Mouse (Mus musculus) erythroid progenitor cell, adult 5-6 weeks (primary cell): ENCODE measurements around the gene Dync1li1. TPM values are rescaled to one million over a fixed set of nuclear protein-coding genes. Genes with fewer than 3 reads are reported as not detected.
"Not testable (repeated sequence)": the region's sequence is repeated elsewhere in the genome, so short reads cannot be mapped to it uniquely, and the experiment has no call there.

ENCODE experiments used
- ATAC-seq: replicated peaks from 2 replicates; pipeline ENCODE4 v1.8.0; 2016; ENCODE audit warnings: moderate number of reproducible peaks, mild to moderate bottlenecking, moderate TSS enrichment, inconsistent platforms; ENCODE audit not compliant: poor library complexity, low FRiP score, severe bottlenecking
- total RNA-seq, 2 experiments: library from RNA; stranded (forward) in 1 of 2; stranded (reverse) in 1 of 2; fragments of 150-400 nt in 1 of 2; fragments of 186-747, 209-891 nt in 1 of 2; gene quantifications; 2 replicates each; pipeline versions ENCODE4 v1.2.3 to v1.2.4; 2015 to 2017; ENCODE audit warnings: low replicate concordance in 2 of 2

Dync1li1 gene
- total RNA-seq, 2 experiments from 2014 or later = 23.9 to 42.3 TPM

DNA sequence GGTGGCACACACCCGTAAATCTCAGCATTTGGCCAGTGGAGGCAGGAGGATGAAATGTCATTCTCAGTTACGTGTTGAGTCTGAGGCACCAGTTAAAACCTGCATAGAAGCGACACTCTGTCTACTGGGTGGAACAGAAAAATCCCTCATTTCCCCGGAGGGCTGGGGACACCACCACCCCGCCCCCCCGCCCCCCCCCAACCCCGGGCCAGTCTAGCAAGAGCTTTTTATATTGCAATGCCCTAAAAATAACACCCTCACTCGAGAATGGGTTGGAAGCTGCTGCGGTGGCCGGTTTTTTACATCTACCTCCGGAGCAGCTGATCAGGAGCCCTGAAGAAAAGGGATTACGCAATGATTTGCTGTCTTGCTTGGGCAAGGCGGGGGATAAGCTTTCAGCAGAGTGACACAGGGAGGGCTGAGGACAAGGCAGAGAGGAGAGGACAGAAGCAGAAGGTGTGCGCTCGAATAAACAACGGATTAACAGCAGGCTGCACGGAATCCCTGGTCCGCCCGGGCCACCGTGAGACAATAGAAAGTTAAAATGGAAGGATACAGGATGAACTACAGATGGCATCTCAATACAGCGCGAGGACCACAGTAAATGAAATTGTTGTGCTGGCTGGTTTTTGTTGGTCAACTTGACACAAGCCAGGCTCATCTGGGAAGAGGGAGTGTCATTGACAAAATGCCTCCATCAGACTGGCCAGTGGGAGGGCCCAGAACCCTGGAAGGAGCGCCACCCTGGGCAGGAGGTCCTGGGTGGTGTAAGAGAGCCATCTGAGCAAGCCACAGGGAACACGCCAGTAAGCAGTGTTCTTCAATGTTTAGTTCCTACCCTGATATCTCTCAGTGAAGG, 15.7 kb upstream of the Dync1li1 start:
- no peak for ATAC-seq

- no peak for ATAC-seq
Measured at GRCm38 (mm10) chr9:114673626-114674025, 15.0 kb upstream of the Dync1li1 start.

GRCm38 (mm10) chr9:114678576-114678975, 10.0 kb upstream of the Dync1li1 start:
- ATAC-seq = no peak

DNA sequence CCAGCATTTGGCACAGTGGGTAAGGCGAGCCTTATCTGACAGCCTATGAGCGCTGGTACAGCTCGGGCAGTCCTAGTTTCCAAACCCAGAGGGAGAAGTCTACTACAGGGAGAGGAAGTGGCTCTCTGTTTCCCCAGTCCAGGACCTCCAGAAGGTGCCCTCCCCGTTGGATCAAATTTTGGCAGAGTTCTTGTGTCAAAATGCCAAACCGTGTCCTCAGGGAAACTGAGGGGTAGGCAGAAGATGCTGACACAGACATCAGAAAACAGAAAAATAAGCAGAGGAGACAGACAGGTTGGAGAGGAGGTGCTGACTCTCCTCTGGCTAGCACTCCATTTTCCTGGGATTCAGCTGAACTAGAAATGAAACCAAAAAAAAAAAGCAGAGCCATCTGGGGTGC, 8.6 kb upstream of the Dync1li1 start:
- ATAC-seq = no peak

GRCm38 (mm10) chr9:114680531-114680930, 8.1 kb upstream of the Dync1li1 start:
- ATAC-seq = no peak

- ATAC-seq = no peak
Measured at GRCm38 (mm10) chr9:114682193-114682592, 6.4 kb upstream of the Dync1li1 start.

DNA sequence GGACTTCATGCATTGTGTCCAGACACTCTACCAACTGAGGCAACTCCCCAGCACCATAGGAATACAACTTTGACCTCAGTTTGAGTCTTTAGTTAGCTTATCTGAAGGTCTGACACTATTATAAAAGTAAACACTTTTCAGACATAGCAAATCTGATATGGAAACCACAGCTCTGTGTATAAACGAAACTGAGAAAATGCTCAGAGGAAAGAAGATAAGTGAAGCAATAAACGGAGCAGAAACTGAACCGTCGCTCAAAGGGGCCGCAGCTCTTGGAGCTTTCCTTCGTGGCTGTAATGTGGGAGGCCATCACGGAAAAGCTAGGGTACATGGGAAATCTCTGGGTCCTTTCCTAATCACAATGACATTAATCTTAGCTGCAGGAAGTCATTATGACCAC, 2.3 kb upstream of the Dync1li1 start:
- ATAC-seq = no peak

GRCm38 (mm10) chr9:114687639-114688038, 951 bp upstream of the Dync1li1 start:
- ATAC-seq = no peak

- ATAC-seq = peak; percentile 78
Measured at GRCm38 (mm10) chr9:114688953-114689407, 390 bp downstream of the Dync1li1 start.

GRCm38 (mm10) chr9:114690119-114690601, 1.6 kb downstream of the Dync1li1 start:
- ATAC-seq = no peak

DNA sequence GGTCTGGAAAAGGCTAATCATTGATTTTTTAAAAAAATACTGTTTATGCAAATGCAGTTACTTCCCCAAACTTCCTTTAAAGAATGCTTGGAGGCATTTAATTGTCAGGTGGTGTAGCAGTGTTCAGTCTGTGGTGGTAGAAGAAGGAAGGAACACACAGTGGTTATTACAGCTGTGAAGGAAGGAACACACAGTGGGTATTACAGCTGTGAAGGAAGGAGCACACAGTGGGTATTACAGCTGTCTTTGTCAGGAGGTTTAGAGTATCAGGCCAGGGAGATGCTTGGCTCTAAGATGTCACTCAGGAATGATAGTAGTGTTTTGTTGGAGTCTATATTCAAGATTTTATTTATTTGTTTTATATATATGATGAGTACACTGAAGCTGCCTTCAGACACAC, 2.5 kb downstream of the Dync1li1 start:
- no peak for ATAC-seq

DNA sequence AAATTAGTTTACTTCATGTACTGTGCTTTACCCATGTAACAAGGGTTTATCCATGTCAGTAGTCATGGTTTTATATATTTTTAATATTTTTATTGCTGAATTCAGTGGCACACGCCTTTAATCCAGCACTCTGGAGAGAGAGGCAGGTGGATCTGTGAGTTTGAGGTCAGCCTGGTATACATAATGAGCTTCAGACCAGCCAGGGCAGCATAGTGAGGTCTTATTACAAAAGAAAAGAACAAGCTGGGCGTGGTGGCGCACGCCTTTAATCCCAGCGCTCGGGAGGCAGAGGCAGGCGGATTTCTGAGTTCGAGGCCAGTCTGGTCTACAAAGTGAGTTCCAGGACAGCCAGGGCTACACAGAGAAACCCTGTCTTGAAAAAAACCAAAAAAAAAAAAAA, 7.1 kb downstream of the Dync1li1 start:
- ATAC-seq = not testable (repeated sequence)

DNA sequence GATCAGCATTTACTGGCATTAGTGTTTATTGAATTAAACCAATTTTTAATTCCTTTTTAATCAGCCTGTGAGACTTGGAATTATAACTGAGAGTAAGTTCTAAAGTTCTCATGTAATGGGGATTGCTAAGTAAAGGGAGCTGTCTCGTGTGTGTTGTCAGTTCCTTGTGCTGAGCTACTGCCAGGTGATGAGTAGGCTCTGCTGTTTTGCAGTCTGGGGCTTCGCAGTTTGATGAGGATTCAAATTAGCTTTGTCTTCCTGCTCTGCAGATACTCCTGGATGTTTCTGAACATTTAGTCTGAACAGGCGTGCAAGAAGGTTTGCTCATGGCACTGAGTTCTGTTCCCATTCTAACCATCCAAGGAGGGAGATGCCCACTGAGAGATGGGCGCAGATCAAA, 8.5 kb downstream of the Dync1li1 start:
- ATAC-seq = no peak

GRCm38 (mm10) chr9:114697926-114698325, 9.3 kb downstream of the Dync1li1 start:
- ATAC-seq = no peak

DNA sequence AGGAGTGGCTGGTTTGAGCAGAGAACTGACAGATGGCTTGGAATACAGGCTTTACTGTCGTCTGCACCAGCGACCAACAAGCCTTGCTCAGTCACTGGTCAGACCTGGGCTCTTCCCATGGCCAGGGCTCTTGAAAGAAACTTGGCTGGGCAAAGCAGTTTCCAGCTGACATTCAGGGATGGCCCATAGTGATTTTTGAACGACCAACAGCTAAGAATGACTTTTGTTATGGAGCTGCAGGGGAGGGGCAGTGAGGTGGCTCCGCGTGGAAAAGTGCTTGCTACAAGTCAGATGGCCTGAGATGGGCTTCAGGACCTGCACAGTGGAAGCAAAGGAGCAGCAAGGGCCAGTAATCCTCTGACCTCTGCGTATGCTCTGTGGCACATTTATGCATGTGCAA, 10.7 kb downstream of the Dync1li1 start:
- no peak for ATAC-seq

DNA sequence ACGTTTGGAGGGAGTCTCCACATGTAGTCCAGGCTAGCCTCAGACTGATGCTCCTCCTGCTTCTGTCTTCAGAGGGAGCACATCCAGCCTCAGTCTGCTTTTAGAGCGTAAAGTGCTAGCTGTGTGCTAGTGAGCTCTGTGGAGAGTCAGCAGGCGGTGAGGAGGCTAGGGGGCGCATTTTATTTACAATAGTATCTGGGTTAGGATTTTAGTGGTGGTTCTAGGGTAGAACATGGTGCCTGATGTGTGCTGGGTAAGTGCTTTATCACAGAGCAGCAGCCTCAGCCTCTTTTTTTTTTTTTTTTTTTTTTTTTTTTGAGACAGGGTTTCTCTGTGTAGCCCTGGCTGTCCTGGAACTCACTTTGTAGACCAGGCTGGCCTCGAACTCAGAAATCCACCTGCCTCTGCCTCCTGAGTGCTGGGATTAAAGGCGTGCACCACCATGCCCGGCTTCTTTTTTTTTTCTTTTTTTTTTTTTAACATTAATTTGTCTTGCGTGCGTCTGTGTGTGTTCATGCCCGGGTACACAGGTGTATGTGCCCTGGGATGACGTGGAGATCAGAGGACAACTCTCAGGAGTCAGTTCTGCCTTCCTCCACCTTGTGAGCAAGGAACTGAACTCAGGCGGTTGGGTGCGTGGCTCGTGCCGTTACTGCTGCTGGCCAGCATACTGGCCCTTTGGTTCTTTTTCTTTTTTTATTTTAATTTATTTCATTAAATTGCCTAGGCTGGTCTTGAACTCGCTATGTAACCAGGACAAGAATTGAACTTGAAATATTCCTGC, 11.5 kb downstream of the Dync1li1 start:
- no peak for ATAC-seq

DNA sequence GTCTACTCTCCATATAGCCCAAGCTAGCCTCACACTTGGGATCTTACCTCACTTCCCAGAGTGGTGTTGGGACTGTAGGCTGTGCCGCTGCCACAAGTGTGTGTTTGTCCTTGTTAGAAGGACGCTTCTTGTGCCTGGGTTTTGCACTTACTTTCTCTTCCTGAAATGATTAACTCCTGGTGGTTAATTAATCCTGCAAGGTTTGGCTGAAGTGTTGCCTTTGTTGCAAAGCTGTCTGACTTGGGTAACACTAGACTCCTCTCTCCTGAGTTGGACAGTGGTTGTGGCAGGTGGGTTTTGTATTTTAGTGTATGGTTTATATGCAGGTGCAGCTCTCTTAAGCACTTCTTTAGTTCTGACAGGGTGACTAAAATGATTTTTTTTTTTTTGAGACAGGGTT, 12.4 kb downstream of the Dync1li1 start:
- no peak for ATAC-seq

- ATAC-seq = no peak
Measured at GRCm38 (mm10) chr9:114701921-114702320, 13.3 kb downstream of the Dync1li1 start.

GRCm38 (mm10) chr9:114707805-114708204, 19.2 kb downstream of the Dync1li1 start:
- no peak for ATAC-seq

DNA sequence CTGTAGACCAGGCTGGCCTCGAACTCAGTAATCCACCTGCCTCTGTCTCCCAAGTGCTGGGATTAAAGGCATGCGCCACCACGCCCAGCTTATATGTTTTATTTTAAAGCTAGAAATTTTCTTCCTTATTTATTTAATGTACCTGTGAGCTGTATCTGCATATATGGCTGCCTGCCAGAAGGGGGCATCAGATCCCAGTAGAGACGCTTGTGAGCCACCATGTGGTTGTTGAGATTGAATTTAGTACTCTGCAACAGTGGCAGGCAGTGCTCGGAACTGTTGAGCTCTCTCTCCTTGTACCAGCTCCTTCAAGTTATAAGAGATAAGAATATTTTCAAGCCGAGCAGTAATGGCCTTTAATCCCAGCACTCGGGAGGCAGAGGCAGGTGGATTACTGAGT, 21.8 kb downstream of the Dync1li1 start:
- ATAC-seq = no peak

DNA sequence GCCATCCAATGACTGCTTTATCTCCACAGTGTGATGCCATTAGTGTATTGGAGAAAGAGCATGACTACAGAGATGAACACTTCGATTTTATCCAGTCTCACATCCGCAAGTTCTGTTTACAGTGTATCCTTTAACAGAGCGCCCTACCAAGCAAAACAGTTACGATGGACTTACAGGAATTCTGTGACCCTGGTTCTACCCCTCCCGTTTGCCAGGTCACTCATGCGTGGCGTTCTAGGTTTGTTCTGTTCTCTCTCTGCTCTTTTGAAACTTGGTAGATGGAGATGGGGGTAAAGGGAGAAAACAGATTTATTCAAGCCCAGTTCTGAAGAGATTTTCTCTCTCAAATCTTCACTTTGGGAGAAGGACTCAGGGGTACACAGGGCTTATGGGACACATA, 24.9 kb downstream of the Dync1li1 start:
- no peak for ATAC-seq
